Mouse (Mus musculus): Measurements from ENCODE around the gene Ankrd28.

DNA sequence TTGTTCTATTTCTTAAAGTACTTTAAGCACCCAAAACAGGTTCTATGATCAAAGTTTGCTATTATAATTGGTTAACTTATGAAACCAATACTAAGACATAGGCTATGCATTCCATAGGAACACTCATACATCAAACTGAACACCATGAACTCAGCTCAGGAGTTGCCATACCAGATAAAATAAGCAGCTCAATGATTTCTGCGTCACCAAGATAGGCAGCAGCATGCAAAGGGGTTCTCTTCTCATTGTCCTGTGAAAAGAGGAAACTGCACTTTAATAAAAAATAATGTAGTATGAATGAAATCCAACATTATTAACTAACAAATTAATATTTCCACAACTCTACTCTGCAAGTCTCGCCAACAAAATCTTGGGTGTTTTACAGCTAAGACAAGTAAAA, 66.4 kb downstream of the Ankrd28 start:
- TF ChIP-seq EP300 (IDR thresholded peaks at IDR 0.05; ENCODE audit: low read depth) (no peak), CTCF (IDR thresholded peaks at IDR 0.05; ENCODE audit: low read depth) (no peak)
